Mouse (Mus musculus): ENCODE measurements around the gene Olfr736. TPM values are rescaled to one million over a fixed set of nuclear protein-coding genes. Genes with fewer than 3 reads are reported as not detected.

Olfr736 gene
- not detected for total RNA-seq (2021)
- long read RNA-seq, experiment 1 = 0 reads
- long read RNA-seq, experiment 2 = 0 reads

DNA sequence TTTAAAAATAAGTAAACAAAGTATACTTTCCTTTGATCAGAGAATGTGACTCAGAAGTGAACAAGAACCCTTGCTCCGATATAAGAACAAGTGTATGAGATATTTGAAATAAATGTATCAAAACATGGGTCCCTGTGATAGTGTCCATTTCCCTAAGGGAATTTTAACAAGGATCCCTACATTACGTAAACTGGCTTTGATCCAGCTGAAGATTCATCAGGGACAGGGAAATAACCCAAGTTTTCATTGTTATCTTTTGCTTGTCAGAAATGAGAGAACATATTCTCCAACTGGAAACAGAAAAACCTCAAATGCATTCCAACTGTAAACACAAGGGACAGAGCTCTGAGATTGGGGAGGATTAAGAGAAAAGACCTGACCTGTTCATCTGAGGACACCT lies at the start of gene Olfr736:
Olfr736 (plus strand) TSS at position 301 of the 400 bp plus-strand sequence.
- Histone ChIP-seq H3K27ac (no peak within 1 kb of the TSS), H3K4me3 (no peak within 1 kb of the TSS)
- intact Hi-C loops (cut with DNase I) = no loop called here
- no peak for DNase-seq (ENCODE audit: extremely low spot score in 1 of 2, low spot score in 2 of 2)
- no peak for TF ChIP-seq CTCF (IDR thresholded peaks at IDR 0.05)

DNA sequence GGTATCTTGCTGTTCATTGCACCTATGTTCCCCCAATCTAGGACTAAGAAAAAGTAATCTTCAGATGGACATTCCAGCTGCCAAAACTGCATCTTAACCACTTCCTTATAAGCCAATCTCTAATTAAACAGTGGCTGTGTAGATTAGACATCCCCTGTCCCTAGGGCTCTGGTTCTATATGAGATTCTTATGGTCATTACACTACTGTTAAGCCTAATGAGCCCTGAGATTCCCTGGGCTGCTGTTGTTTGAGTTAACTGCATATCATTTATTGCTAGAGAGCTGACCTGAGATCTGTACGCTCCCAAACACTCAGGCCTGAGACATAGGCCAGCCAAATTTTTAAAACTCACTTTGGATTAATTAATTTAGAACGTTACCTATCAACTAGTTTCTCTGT lies 32.2 kb upstream of the Olfr736 start, which contains the start of gene Olfr735:
Olfr735 (minus strand) TSS at position 77 of the 400 bp plus-strand sequence.
- TF ChIP-seq CTCF (IDR thresholded peaks at IDR 0.05) = no peak
- DNase-seq (ENCODE audit: extremely low spot score in 1 of 2, low spot score in 2 of 2) = no peak
- intact Hi-C loops (cut with DNase I) = no loop called here
- H3K4me3 ChIP-seq = no peak within 1 kb of the TSS
- H3K27ac ChIP-seq = no peak within 1 kb of the TSS

DNA sequence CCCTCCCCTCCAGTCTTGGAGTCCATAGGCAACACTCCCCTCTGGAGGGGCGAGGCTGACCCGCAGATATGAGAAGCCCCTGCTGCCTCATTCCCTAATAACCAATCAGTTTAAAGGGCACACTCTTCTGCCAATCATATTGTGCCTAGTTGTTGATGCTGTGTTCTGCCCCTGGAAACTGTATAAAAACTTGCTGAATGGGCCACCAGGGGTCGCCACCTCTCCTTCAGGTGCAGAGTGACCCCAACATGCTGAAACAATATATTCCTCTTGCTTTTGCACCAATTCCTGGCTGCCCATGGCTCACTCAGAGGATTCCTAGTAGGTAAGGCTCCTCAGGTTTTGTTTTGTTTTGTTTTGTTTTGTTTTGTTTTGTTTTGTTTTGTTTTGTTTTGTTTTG lies 28.5 kb upstream of the Olfr736 start:
- no peak overlapping the region for H3K4me3 ChIP-seq
- intact Hi-C loops (cut with DNase I) = no loop called here
- no peak for DNase-seq (ENCODE audit: extremely low spot score in 1 of 2, low spot score in 2 of 2)
- H3K27ac ChIP-seq = no peak overlapping the region
- TF ChIP-seq CTCF (IDR thresholded peaks at IDR 0.05) = peak; percentile 21; the same call in 1 of the 2 replicates

DNA sequence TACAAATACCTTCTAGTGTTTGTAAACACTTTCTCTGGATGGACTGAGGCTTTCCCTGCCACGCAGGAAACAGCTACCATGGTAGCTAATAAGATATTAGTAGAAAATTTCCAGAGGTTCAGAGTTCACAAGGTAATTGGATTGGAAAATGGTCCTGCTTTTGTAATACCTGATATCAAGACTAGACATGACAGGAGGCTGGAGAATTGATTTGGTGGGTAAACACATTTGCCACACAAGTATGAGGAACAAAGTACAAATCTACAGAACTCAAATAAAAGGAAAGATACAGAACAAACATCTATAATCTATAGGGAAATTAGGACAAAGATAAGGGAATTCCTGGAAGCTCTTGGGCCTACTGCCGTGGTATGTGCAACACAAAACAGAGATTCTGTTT lies 24.2 kb upstream of the Olfr736 start:
- DNase-seq (ENCODE audit: extremely low spot score in 1 of 2, low spot score in 2 of 2) = no peak
- TF ChIP-seq CTCF (IDR thresholded peaks at IDR 0.05) = no peak
- Histone ChIP-seq H3K4me3 (no peak overlapping the region), H3K27ac (no peak overlapping the region)
- intact Hi-C loops (cut with DNase I) = no loop called here

DNA sequence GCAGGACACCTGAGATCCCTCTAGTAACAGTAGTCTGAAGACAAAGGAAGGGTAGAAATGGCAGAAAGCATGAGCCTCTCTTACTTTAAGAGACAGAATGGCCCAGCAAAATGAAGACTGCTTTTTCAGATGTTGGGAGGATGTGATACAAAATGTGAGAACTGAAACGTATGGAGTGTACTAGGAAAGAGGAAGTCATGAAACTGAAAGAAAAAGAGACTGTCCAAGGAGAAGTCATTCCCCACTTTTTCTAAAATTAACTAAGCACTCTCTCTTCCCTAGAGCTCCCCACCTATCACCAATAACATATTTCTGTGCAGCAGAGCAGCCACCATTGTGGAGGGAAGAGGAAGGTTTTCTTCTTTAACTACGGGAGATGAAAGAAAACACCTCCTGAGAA lies 23.4 kb upstream of the Olfr736 start, which contains the start of gene Tlr11:
Tlr11 (plus strand) TSS at position 322 of the 400 bp plus-strand sequence.
- intact Hi-C loops (cut with DNase I) = no loop called here
- Histone ChIP-seq H3K27ac (no peak within 1 kb of the TSS), H3K4me3 (no peak within 1 kb of the TSS)
- no peak for TF ChIP-seq CTCF (IDR thresholded peaks at IDR 0.05)
- no peak for DNase-seq (ENCODE audit: extremely low spot score in 1 of 2, low spot score in 2 of 2)

DNA sequence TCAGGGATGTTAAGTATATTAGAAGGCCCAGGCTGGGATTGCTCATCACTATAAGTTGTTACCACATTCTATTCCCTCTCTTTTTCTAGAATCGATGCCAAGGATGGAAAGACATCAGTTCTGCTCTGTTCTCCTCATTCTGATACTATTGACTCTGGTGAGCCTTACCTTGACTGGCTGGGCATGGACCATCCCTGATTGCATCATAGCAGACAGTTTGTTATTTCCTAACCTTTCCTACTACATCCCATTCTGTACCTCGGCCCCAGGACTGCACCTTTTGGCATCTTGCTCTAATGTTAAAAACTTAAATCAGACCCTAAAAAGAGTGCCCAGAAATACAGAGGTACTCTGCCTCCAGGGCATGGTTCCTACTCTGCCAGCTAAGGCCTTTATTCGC lies 20.5 kb upstream of the Olfr736 start:
- no peak for DNase-seq (ENCODE audit: extremely low spot score in 1 of 2, low spot score in 2 of 2)
- no peak for TF ChIP-seq CTCF (IDR thresholded peaks at IDR 0.05)
- Histone ChIP-seq H3K4me3 (no peak overlapping the region), H3K27ac (no peak overlapping the region)
- intact Hi-C loops (cut with DNase I) = no loop called here

DNA sequence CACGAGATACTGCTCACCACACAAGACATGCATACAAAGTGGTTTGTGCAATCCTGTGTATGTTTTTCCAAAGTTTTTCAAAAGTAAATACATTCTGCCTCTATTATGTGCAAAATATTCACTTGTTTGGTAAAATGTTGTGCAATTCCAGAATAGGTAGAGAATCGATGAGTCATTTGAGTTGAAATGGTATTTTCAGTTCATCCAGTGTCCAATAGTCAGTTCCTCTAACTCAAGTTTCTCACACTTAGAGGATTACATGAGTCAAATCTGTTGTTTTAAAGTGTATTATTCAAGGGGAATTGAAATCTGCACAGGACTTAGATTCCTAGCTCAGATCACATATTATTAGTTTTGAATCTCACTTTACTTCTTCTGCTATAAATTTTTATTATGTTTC lies 17.4 kb upstream of the Olfr736 start:
- DNase-seq (ENCODE audit: extremely low spot score in 1 of 2, low spot score in 2 of 2) = no peak
- Histone ChIP-seq H3K27ac (no peak overlapping the region), H3K4me3 (no peak overlapping the region)
- intact Hi-C loops (cut with DNase I) = no loop called here
- no peak for TF ChIP-seq CTCF (IDR thresholded peaks at IDR 0.05)

DNA sequence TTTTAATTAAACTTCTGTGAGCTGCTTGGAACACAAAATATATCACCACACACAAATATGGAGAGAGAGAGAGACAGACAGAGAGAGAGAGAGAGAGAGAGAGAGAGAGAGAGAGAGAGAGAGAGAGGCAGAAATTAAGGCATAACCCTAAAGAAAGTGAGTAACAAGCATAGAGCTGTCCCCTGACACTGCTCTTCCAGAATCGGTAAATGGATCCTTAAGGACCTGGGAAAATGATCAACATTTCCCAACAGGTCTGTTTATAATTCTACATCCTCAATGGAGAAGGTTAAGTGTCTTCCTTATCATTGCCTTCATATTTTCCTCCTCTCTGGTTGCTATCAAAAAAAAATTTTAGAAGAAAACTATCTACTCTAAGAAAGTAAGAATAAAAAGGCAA lies 26.3 kb downstream of the Olfr736 start, which contains the start of gene Olfr738:
Olfr738 (plus strand) TSS at position 301 of the 400 bp plus-strand sequence.
- intact Hi-C loops (cut with DNase I) = no loop called here
- no peak for TF ChIP-seq CTCF (IDR thresholded peaks at IDR 0.05)
- Histone ChIP-seq H3K27ac (no peak within 1 kb of the TSS), H3K4me3 (no peak within 1 kb of the TSS)
- no peak for DNase-seq (ENCODE audit: extremely low spot score in 1 of 2, low spot score in 2 of 2)

DNA sequence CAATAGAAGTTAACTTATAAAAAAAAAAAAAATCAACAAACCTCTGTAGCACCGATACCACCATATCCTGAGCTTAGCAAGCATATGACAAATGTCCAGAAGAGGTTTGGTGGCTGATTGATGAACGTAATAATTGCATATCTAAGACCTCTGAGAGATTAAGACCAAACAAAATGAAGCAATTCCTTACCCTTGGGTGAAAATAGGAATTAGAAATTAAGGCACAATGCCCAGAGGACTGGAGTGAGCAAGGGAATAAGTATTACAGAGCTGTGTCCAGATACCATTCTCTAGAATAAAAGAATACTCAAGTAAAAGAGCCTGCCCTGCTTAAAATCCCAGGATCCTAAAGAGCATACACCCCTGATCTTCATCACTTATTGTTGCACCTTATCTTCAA lies 37.4 kb downstream of the Olfr736 start, which contains the start of gene Olfr739:
Olfr739 (plus strand) TSS at position 301 of the 400 bp plus-strand sequence.
- TF ChIP-seq CTCF (IDR thresholded peaks at IDR 0.05) = no peak
- no peak within 1 kb of the TSS for H3K27ac ChIP-seq
- no peak within 1 kb of the TSS for H3K4me3 ChIP-seq
- intact Hi-C loops (cut with DNase I) = no loop called here
- DNase-seq (ENCODE audit: extremely low spot score in 1 of 2, low spot score in 2 of 2) = no peak

Other genes with a start within 250 kb of the Olfr736 start
- not detected for gene Olfr728, start 238.5 kb upstream of the Olfr736 start, total RNA-seq (2021)
- gene Olfr729, start 228.3 kb upstream of the Olfr736 start, total RNA-seq (2021) = not detected
- not detected for gene Olfr730, start 193.0 kb upstream of the Olfr736 start, total RNA-seq (2021)
- gene Olfr731, start 139.3 kb upstream of the Olfr736 start, total RNA-seq (2021) = not detected
- gene Olfr732, start 97.0 kb upstream of the Olfr736 start, total RNA-seq (2021) = not detected
- gene Olfr733, start 79.6 kb upstream of the Olfr736 start, total RNA-seq (2021) = not detected
- gene Olfr734, start 54.4 kb upstream of the Olfr736 start, total RNA-seq (2021) = not detected
- not detected for gene Olfr735, start 32.3 kb upstream of the Olfr736 start, total RNA-seq (2021)
- gene Tlr11, start 23.2 kb upstream of the Olfr736 start, total RNA-seq (2021) = not detected
- gene Olfr738, start 26.4 kb downstream of the Olfr736 start, total RNA-seq (2021) = not detected
- not detected for gene Olfr739, start 37.5 kb downstream of the Olfr736 start, total RNA-seq (2021)
- not detected for gene Olfr740, start 64.4 kb downstream of the Olfr736 start, total RNA-seq (2021)
- not detected for gene Olfr741, start 91.6 kb downstream of the Olfr736 start, total RNA-seq (2021)
- not detected for gene Olfr742, start 122.4 kb downstream of the Olfr736 start, total RNA-seq (2021)
- gene Olfr743, start 140.7 kb downstream of the Olfr736 start, total RNA-seq (2021) = not detected
- gene Olfr744, start 233.7 kb downstream of the Olfr736 start, total RNA-seq (2021) = not detected

All from left cerebral cortex, adult 2 months (tissue).